Mouse (Mus musculus) MN1 (cell line): ENCODE measurements around the gene Hist1h3f.
A peak's percentile ranks its signal among the peaks of the same experiment; 100 is the strongest.

Source experiments
- DNase-seq: peaks from one replicate; pipeline ENCODE4 v3.0.0-alpha.2; 2016; ENCODE audit warnings: low spot score

Hist1h3f gene

DNA sequence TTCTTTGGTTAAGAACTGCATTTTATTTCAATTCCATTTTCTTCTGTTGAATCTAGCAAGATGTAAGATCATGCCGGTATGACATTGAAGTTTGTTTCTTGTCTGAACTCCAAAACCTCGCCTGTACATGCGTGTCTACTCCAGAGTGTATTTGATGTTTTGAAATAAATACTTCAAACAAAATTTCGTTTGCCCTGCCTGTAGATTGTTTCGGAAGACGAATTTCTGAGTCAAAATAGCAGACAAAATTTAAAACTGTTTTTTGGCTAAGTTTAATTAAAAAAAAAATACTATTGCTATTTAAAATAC is 25.6 kb upstream of the Hist1h3f start:
- no peak for DNase-seq

DNA sequence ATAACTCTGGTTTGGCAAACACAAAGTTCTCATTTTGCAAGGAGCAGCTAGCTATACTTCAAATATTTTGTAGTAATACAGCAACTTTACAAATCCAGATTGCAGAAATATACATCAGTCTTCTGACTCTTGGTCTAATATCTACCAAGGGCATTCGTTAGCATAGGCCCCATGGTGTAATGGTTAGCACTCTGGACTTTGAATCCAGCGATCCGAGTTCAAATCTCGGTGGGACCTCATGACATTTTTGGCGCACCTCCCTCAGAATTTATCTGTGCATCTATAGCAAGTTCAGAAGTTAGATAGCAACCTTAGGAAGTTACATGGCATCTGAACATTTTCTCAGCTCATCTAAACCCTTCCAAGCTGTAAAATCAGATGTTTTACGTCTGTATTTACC is 25.0 kb upstream of the Hist1h3f start:
- peak; percentile 85 for DNase-seq

DNA sequence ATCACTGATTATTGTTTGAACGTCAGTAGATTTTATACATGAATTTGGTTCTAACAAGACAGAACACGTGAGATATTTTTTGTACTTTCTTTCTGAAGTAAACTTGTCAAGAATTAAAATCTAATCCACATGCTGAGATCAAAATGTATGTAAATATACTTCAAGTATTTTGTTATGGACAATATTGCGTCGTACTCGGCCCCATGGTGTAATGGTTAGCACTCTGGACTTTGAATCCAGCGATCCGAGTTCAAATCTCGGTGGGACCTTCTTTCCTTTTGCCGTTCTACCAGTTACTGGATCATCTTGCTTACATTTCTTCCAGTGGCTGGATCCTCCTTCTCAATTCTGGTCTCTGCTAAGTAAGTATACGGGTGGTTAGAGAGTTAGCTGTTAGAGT is 24.4 kb upstream of the Hist1h3f start:
- peak; percentile 85 for DNase-seq

DNA sequence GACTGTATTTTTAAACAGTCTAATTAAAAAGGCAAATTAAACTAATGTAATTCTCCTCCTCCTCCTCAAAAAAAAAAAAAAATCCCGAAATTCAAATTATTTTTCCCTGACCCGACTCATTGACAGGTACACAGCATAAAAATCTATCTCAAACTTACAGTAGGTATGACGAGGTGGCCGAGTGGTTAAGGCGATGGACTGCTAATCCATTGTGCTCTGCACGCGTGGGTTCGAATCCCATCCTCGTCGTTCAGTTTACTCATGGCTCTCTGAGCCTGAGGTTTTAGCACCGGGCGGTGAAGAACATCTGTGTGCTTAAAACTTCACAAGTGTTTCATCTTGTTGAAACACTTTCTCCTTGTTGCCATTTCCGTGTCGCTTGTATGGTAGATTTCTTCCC is 22.1 kb upstream of the Hist1h3f start:
- peak; percentile 77 for DNase-seq

DNA sequence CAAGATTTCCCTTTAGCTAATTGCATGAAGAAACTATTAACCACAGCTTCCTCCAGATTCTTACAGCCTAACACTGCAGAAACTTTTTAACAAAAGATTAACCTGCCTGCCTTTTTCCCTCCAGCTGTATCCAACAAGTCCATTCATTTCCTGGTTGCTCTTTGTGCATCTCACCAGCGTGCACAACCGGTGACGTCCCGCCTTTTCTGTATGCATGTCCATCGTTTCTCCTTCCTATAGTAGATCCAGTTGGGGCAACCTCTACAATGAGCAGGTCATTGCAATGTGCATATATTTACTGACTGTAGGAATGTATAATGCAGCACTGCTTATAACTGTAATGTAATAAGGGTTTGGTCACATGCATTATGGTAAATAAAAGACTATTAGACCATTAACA is 19.9 kb upstream of the Hist1h3f start:
- DNase-seq = no peak

DNA sequence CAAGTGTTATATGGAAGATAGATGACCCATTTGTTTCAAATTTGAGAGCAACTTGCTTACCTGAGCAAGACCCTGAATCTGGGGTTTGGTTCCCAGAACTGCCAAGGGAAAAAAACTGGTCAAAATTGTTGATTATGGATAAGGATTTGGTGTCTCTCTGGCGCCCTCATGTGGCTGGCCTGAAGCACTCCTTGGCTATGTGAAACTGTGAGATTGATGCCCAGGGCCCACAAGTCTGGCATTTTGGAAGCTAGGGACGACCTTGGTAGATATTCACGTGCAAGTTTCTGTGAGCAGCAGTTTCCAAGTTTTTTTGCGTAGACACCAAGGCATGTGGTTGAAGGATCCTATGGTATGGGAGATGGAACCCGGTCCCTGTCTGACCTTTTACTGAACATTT is 19.2 kb upstream of the Hist1h3f start:
- DNase-seq = peak; percentile 83

DNA sequence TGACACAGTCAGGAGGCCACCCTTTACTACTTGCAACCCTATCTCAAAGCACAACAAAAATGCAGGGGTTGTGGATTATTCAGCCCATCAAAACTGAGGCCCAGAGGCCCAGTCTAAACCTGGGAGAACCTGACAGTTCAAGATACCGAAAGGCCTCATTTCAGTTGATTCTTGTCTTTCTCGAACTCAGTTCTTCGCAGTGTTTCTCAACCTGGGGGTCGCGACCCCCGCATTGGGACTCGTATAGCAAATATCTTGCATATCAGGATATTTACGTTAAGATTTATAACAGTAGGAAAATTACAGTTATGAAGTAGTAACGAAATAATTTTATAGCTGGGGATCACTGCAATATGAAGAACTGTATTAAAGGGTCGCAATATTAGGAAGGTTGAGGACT is 18.0 kb upstream of the Hist1h3f start:
- DNase-seq = peak; percentile 67

DNA sequence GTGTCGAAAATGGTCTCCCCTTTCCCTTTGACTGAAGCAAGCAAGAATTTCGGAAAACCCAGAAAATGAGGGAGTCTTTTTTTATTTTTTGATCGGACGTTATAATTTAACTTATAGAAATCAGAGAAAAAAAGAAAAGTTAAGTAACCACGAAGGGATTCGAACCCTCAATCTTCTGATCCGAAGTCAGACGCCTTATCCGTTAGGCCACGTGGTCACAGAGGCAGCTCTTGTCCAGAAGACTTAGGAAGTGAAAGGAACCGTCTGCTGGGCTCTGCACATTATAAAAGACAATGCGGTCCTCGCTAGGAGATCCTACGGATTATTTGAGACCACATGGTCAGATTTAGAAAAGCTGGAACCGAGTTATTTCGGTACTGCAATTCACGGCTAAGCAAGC is 17.5 kb upstream of the Hist1h3f start:
- DNase-seq = peak; percentile 94

DNA sequence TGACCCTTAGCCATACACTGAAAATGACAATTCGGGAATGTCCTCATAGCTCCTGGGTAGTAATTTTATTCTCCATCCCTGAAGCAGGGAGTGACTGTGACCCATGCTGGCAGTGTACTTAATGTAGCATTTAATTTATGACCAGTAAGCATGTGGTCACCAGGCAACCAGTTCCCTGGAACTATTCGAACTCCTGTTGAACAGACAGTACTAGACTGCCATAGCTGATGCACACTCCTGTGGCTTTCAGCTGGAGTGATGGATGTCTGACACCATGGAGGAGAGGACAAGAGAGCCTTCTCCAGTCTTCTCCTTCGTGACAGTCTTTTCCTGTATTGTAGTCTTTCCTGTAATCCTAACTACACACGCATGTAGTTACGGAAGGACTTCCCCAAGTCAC is 14.8 kb upstream of the Hist1h3f start:
- no peak for DNase-seq

DNA sequence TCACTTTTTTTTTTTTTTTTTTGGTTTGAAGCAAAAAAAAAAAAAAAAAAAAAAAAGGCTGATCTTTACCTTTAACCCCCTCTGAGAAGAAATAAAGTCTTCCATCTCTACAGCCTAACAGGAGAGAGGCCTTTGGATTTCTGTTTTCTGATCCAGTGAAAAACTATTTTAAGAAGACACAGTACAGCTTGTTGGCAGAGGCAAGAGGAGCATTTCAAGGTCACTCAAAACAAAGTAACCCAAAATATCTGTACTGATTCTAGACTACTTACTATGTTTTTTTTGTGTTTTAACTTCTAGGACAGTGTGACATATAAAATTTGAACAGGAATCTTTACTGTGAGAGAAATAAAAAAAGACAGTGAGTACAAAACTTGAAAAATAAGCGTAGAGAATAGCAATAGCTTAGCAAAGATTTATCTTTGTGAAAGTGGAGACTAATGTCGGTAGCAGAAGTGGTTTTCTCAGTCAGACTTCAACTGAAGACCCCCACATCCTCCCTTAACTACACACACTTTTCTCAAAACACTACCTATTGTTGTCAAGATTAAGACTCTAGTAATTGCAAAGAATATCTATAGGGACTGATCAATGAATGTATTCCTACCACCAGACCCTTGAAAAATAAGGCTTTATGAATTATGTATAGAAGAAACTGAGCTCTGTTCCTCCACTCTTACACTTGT is 14.2 kb upstream of the Hist1h3f start:
- DNase-seq = no peak

DNA sequence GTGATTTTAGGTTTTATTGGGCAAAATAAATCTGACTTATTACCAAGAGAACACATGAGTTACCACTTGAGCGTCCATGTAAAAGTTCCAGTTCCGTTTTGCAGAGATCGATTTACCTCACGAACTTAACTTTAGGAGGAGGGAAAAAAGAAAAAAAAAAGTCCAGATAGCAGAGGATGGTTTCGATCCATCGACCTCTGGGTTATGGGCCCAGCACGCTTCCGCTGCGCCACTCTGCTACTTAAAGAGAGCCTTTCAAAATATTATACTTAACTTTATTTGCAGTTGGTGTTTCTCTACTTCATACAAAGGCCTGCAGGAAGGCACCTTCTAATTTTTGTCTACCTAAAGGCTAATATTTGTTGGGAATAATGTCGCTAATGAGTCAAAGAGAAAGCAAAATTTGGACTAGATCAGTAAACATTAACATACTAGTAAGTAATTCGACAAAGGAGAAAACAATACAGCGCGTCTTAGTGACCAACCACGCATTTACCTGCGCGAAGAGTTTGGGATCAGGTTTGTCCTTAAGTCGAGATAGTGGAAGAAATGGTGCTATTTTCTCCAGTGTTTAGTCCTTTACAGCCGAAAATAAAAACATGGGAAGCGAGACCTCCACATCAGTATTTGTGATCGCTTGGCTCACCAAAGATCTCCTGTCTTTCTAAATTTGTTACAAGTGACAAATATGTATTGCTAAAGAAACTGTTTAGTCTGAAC is 13.5 kb upstream of the Hist1h3f start:
- DNase-seq = peak; percentile 75

DNA sequence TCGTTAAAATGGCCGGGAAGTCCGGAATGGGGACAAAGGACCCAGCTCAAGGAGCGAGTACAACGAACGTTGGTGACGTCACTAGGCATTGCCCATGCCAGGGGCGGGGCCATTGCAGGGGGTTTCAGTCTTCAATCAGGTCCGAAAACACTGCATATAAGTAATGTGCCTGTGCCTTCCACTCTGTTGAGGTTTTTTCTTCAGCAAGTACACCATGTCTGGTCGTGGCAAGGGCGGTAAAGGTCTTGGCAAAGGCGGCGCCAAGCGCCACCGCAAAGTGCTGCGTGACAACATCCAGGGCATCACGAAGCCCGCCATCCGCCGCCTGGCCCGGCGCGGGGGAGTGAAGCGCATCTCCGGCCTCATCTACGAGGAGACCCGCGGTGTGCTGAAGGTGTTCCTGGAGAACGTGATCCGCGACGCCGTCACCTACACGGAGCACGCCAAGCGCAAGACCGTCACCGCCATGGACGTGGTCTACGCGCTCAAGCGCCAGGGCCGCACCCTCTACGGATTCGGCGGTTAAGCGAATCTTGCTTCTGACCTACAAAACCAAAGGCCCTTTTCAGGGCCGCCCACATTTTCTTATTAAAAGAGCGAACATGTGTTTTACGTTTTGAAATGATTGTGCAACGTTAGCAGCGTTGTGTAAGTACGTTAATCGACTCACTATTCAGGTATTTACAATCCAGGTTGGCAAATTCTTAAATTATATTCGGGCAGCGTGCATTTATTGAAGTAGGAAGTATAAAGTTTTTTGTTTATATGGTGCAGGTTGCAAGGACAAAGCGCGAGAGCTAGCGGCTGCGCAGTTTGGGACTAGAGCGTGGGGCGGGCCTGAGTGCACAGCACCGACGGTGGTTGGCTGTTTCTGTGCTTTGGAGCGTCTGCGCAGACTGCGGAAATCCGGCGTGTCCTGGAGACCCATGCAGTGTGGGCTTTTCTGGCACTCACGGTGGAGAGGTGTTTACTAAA is 12.7 kb upstream of the Hist1h3f start, which contains the start of gene Hist1h4h:
Gene Hist1h4h (plus strand): TSS at position 150 of the 975 bp plus-strand sequence.
- DNase-seq = peak; percentile 96

DNA sequence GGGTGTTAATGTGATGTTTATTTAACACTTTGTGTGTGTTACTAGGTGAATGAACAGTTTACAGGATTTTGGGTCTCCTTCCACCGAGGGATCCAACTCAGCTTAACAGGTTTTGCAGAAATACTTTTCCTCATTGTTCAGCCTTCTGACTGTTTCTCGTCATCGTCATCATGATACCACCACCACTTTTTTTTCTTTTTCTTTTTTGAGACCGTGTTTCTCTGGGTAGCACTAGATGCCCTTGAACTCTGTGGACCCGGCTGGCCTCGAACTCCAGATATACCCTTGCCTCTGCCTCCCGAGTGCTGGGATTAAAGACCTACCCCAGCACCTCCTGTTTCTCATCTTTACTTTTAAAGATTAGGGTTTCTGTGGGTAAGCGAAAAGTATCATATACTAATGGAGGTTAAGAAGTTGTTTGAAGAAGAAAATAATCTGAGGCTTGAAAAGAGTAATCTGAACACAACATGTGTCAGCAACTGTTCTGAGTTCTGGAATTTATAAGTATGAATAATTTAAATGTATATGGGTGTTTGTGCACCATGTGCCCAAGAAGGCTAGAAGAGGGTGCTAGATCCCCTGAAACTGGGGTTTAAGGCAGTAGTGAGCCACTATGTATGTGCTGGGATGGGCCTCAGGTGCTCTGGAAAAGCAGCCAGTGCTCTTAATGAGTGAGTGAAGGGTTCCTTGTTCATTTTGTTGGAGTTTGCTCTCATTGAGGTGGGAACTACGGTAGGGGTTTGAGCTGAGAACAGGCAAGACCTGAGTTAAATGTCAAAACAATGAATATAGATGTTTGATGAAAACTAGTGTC is 11.4 kb upstream of the Hist1h3f start:
- DNase-seq = no peak

DNA sequence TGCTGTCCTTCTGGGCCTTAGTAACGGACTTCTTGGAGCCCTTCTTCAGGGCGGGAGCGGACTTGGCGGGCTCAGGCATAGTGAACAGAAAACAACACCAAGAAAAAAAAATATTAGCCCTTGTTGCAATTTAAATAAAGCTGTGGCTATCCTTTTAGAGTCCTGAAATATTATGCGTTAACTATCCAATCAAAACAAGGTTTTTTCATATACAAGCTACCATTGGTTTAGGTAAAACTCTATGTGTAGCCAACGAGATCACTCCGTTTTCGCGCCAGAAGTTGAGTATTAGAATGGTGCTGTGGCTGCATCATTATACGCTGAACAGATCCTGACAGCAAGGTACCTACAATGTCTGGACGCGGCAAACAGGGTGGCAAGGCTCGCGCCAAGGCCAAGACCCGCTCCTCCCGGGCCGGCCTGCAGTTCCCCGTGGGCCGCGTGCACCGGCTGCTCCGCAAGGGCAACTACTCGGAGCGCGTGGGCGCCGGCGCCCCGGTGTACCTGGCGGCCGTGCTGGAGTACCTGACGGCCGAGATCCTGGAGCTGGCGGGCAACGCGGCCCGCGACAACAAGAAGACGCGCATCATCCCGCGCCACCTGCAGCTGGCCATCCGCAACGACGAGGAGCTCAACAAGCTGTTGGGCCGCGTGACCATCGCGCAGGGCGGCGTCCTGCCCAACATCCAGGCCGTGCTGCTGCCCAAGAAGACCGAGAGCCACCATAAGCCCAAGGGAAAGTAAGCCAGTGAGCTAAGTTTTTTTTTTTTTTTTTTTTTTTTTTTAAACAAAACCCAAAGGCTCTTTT is 10.1 kb upstream of the Hist1h3f start, which contains the start of gene Hist1h2af:
Gene Hist1h2af (plus strand): TSS at position 347 of the 808 bp plus-strand sequence.
- DNase-seq = peak; percentile 86

DNA sequence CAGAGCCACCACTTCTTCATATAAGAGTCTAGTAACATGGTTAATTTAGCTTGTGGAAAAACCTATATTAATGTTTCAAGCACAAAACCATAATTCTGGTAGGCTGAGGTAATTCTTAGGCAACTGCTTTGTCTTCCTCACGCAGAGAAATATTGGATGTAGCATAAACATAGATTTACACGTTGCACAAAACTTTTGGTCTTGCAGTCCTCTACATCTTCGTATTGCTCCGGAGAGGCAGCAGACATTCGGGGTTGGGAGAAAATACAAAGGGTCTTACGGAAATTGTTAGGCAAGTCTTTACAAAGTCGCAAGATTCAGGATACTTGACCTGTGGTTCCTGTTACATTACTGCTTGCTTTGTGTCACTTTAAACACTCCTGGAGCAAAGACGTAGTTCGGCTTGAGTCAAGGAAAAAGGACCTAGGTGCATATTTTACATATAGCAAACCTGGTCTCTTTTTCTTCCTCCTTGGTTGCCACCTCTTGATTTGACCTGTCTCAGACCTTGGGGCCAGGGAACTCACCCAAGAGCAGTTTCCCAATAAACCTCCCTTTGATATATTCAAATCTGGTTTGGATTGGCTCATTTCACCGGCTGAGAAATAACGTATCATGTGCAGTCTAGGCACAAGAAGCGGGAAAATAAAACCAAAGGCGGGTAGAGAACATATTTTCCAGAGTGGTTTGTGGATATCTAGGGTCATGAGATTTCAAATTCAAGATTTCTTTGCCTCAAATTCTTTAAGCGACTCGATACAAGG is 9.3 kb upstream of the Hist1h3f start:
- peak; percentile 37 for DNase-seq

DNA sequence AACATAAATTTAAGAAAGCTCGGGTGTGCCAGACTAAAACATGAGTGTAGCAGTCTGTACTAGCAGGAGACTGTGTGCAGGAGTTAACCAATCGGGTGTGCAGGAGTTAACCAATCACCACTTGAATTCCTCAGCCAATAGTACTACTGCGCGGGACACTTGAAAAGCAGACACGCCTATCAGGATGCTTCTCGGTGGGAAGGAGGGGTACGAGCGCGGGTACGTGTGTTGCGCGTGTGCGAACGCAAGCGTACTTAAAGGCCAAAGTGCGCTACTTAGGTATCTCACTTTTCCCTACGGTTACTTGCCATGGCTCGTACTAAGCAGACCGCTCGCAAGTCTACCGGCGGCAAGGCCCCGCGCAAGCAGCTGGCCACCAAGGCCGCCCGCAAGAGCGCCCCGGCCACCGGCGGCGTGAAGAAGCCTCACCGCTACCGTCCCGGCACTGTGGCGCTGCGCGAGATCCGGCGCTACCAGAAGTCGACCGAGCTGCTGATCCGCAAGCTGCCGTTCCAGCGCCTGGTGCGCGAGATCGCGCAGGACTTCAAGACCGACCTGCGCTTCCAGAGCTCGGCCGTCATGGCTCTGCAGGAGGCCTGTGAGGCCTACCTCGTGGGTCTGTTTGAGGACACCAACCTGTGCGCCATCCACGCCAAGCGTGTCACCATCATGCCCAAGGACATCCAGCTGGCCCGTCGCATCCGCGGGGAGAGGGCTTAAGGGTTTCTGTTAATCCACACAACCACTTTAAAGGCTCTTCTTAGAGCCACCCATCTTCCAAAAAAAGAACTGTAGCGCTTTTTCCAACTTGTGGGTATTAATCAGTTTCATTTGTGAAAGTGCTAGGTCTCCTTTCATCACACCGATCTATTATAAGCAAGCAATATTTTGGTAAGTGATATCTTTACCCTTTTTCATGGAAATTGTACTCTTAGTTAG is 8.4 kb upstream of the Hist1h3f start, which contains the start of gene Hist1h3g:
Gene Hist1h3g (plus strand): TSS at position 286 of the 939 bp plus-strand sequence.
- peak; percentile 93 for DNase-seq

DNA sequence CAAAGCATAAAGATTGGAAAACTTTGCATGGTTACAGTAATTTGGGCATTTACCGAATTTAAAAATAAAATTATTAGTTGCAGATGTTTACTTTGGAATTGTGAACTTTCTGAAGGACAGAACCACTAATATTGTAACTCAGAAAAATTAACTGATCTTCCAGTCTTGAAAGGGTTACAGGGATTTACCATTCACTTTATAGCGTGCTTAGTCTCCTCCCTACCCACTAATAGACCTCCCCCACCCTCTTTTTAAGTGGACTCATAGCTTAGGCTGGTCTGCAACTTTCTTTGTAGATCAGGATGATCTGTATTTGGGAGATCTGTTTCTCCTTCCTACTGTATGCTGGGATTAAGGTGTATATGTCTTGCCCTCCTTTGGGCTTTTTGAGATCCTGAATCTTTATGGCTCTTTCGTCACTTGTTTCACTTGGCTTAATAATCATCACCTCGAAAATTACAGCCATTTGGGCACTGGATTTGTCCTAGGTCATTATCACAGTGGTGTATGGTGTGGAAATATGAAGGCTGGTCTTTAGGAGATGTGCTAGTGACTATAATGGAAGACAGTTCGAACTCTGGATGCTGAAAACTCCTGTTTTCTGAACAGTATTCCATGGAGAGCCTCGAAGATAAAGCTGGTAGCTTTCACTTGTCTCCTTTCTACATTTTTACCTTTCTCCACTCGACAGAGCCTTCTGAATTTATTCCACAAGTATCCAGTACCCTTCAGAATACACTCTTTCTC is 7.6 kb upstream of the Hist1h3f start:
- DNase-seq = no peak
